Mouse (Mus musculus): ENCODE measurements around the gene Prickle2.

The Prickle2 gene

DNA sequence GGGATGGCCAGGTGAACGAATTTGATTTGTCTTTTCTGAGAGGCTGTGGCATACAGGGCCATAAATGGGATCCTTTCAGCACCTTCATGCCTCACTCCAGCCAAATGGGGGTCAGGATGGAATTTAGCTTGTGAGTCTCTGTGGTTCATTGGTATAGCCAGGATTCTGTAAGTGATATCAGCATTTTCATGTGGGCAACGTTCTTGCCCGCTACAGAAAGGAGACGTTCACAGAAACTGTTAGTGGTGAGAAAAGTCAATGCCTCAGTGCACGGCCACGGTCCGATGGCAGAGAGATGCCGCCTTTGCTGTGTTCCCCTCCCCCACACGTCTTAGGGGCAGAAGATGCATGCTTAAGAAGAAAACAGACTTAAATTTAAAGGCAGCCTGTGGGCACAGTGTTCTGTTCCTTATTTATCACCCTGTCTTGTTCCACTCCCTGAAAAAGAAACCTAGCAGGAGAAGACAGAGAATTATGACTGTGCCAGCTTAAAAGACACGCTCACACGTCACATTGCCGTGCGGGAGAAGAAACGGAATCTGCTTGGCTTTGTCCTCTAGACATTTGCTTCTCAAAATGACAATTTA, 322.7 kb downstream of the Prickle2 start:
- DNase-seq (ENCODE audit: inconsistent ontology term) = no peak

DNA sequence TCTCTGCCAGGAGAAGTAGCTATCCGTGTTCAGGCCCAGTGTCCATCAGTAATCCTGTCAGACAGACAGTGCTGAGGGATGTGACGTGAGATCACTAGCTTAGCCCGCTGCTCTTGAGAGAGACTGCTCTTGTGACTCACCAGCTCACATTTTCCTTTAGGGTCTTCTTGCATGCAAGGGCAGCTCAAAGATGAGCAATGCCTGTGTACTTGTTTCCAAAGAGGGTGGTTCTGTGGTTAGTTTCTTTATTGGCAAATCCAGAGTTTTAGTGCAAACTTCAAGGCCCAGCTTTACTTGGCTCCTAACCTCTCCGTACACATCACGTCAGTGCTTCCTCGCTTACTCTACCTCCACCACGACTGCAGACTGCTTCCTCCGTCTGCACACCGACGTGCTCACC, 324.9 kb downstream of the Prickle2 start:
- peak; percentile 7 for DNase-seq (ENCODE audit: inconsistent ontology term)

GRCm38 (mm10) chr6:92374826-92375225, 331.1 kb downstream of the Prickle2 start:
- no peak for DNase-seq (ENCODE audit: inconsistent ontology term)

- DNase-seq (ENCODE audit: inconsistent ontology term) = peak; percentile 52
Measured at GRCm38 (mm10) chr6:92370896-92371295, 335.1 kb downstream of the Prickle2 start.

- no peak for DNase-seq (ENCODE audit: inconsistent ontology term)
Measured at GRCm38 (mm10) chr6:92347278-92348028, 358.5 kb downstream of the Prickle2 start.

DNA sequence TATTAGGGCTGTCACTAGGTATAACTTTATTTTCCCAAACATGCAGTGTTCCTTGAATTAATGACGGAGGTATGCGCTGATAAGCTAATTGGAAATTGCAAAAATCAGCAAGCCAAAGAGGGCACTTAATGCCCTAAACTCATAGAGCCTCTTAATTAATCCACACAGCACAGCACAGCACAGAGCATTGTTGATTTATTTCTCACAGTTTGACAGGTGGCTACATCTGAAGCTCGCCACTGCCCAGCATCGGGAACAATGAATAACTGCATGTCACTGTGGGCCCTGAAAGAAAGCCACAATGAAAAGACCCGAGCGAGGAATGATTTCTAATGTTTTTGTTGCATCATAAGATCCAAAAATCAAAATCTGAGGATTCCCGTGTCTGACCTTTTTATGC, 359.2 kb downstream of the Prickle2 start:
- no peak for DNase-seq (ENCODE audit: inconsistent ontology term)

DNA sequence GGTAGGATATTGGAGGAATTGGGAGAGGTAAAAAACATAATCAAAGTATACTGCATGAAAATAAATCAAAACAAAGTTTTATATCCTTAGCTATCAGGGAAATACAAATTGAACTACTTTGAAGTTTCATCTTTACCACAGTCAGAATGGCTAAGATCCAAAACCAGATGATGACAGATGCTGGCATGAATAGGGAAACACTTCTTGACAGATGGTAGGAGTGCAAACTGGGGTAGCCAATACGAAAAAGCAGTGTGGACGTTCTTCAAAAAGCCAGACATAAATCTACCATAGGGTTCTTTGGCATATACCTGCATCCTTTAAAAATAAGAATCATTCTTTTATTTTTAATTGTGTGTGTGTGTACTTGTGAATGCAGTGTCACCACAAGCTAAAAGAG, 360.8 kb downstream of the Prickle2 start:
- no peak for DNase-seq (ENCODE audit: inconsistent ontology term)

- DNase-seq (ENCODE audit: inconsistent ontology term) = no peak
Measured at GRCm38 (mm10) chr6:92344588-92344987, 361.4 kb downstream of the Prickle2 start.

Measured in Muller cell, postnatal 12 days (primary cell).